Mouse (Mus musculus) layer of hippocampus, postnatal 10 days (tissue): ENCODE measurements around the gene Naa80. TPM values are rescaled to one million over a fixed set of nuclear protein-coding genes. Genes with fewer than 3 reads are reported as not detected.

ENCODE experiments used
- DNase-seq, 2 experiments: peaks; one replicate each; pipeline ENCODE4 v3.0.0; 2021; ENCODE audit warnings: low spot score in 2 of 2
- total RNA-seq, 2 experiments: library from RNA; stranded (reverse); gene quantifications; 2 replicates each; pipeline ENCODE4 v1.2.3; 2021

Gene Naa80
- total RNA-seq, 2 experiments from 2014 or later = 10.7 to 11.9 TPM

DNA sequence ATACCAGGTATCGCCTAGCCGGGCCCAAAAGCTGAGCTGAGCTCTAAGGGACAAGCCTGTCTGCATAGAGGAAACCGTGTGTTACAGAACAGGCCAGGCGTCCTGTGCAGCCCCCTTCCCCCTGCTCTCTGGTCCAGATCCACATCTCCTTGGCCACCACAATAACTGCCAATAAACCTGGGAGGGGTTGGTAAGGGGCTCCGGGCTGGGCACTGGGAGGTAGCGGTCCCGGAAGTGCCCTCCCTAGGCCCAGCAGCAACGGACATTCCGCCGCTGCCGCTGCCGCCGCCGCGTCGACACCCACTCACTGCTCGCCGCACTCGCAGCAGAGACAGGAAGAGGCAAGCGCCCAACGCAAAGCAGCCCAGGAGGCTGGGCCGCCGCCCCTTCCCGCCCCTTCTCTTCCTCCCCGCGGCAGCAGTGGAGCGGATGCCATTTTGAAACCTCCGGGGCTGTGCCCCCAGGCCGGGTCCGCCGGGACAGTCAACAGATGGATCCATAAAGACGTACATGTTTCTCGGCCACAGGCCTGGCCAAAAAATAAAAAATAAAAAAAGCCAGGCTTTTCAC is 54.5 kb downstream of the Naa80 start:
- DNase-seq = peak; percentile 67 to 81

Other genes with a start within 250 kb of the Naa80 start
- 10 to 100 TPM; 14.6 to 19.9 TPM for gene Hemk1, start 240.5 kb upstream of the Naa80 start, total RNA-seq
- 1 to 10 TPM; 2.5 to 3.2 TPM for gene 6430571L13Rik, start 238.3 kb upstream of the Naa80 start, total RNA-seq
- gene Cacna2d2, start 179.3 kb upstream of the Naa80 start, total RNA-seq = 10 to 100 TPM; 21.4 to 27.2 TPM
- gene Tmem115, start 44.9 kb upstream of the Naa80 start, total RNA-seq = 10 to 100 TPM; 33.2 to 33.3 TPM
- gene Cyb561d2, start 36.7 kb upstream of the Naa80 start, total RNA-seq = 10 to 100 TPM; 17.7 to 19.5 TPM
- gene Nprl2, start 36.7 kb upstream of the Naa80 start, total RNA-seq = 10 to 100 TPM; 31.1 to 33.1 TPM
- 1 to 10 TPM; 3.4 to 4.1 TPM for gene Zmynd10, start 31.6 kb upstream of the Naa80 start, total RNA-seq
- 10 to 100 TPM; 18.3 to 18.6 TPM for gene Rassf1, start 27.3 kb upstream of the Naa80 start, total RNA-seq
- gene Tusc2, start 15.6 kb upstream of the Naa80 start, total RNA-seq = 10 to 100 TPM; 58.3 to 66.6 TPM
- 10 to 100 TPM; 19.8 to 21.0 TPM for gene Hyal2, start 10.9 kb upstream of the Naa80 start, total RNA-seq
- gene Hyal1, start 2.0 kb upstream of the Naa80 start, total RNA-seq = 1 to 10 TPM; 3.7 to 4.2 TPM
- gene Hyal3, start 1.9 kb downstream of the Naa80 start, total RNA-seq = 1 to 10 TPM; 1.2 to 1.7 TPM
- gene Ifrd2, start 8.8 kb downstream of the Naa80 start, total RNA-seq = 10 to 100 TPM; 13.2 to 14.1 TPM
- gene Sema3b, start 30.3 kb downstream of the Naa80 start, total RNA-seq = 1 to 10 TPM; 3.5 to 3.7 TPM
- gene Gnai2, start 56.5 kb downstream of the Naa80 start, total RNA-seq = 100 to 1,000 TPM; 254 to 263 TPM
- 100 to 1,000 TPM in 1 of 2 experiments, 10 to 100 TPM in 1; 96.5 to 109 TPM for gene Slc38a3, start 90.6 kb downstream of the Naa80 start, total RNA-seq
- 1 to 10 TPM in 1 of 2 experiments, under 1 TPM in 1; 0.71 to 1.1 TPM for gene Gnat1, start 100.8 kb downstream of the Naa80 start, total RNA-seq
- gene Sema3f, start 131.6 kb downstream of the Naa80 start, total RNA-seq = 1 to 10 TPM; 6.7 to 9.1 TPM
- gene Rbm5, start 192.1 kb downstream of the Naa80 start, total RNA-seq = 100 to 1,000 TPM; 159 to 181 TPM